Mouse (Mus musculus) intestine, embryonic 15.5 days (tissue): ENCODE results near the gene Pdia5. TPM values are rescaled to one million over a fixed set of nuclear protein-coding genes. Genes with fewer than 3 reads are reported as not detected.
A peak's percentile ranks its signal among the peaks of the same experiment; 100 is the strongest.

Experiments
- ATAC-seq: fragments of 200-750 bp; cut with Nextera tagmentation; 2 replicates; pipeline ENCODE4 v1.8.0; 2017; ENCODE audit warnings: moderate TSS enrichment, moderate library complexity
- H3K27ac ChIP-seq: fragments of 300-500 bp; sonication (generic); 2 replicates; pipeline ENCODE4 v1.5.1; 2015; ENCODE audit warnings: mild to moderate bottlenecking, inconsistent platforms
- H3K27me3 ChIP-seq: fragments of 300-500 bp; sonication (generic); replicated peaks from 2 replicates; pipeline ENCODE4 v1.6.1; 2015; ENCODE audit warnings: inconsistent platforms
- H3K36me3 ChIP-seq: fragments of 300-500 bp; sonication (generic); 2 replicates; pipeline ENCODE4 v1.6.1; 2015; ENCODE audit warnings: inconsistent platforms
- H3K4me1 ChIP-seq: fragments of 300-500 bp; sonication (generic); replicated peaks from 2 replicates; pipeline ENCODE4 v1.6.1; 2015; ENCODE audit warnings: inconsistent platforms
- H3K4me2 ChIP-seq: fragments of 300-500 bp; sonication (generic); replicated peaks from 2 replicates; pipeline ENCODE4 v1.6.1; 2015; ENCODE audit warnings: mild to moderate bottlenecking, inconsistent platforms
- H3K4me3 ChIP-seq: fragments of 300-500 bp; sonication (generic); replicated peaks from 2 replicates; pipeline ENCODE4 v1.5.1; 2015; ENCODE audit warnings: inconsistent platforms
- H3K9ac ChIP-seq: fragments of 300-500 bp; sonication (generic); 2 replicates; pipeline ENCODE4 v1.6.1; 2015; ENCODE audit warnings: inconsistent platforms
- H3K9me3 ChIP-seq: fragments of 300-500 bp; sonication (generic); 2 replicates; pipeline ENCODE4 v1.6.1; 2016; ENCODE audit warnings: inconsistent platforms
- whole genome bisulfite sequencing: fragments of 180-500 bp; shearing (Covaris S2); methylation state at CpG from one replicate; pipeline ENCODE4 v1.1.7; 2015; 5-methylcytosine and 5-hydroxymethylcytosine counted together
- polyA plus RNA-seq: library from polyadenylated mRNA; unstranded; fragments of >200 nt; fragmentation: Nextera tagmentation; extraction: Ambion mirVana; gene quantifications from 2 replicates; pipeline ENCODE4 v1.2.1, GENCODE M21; 2015

Pdia5 gene
- polyA plus RNA-seq, 1 experiment from 2014 or later: 50.1 TPM

- peaks cover 6% of the 10 kb centered on the region; the same call in 1 of the 2 replicates for H3K4me1 ChIP-seq
- H3K9me3 ChIP-seq: no peaks in the 10 kb centered on the region
- H3K27me3 ChIP-seq: no peaks in the 10 kb centered on the region
- ATAC-seq: peak; percentile 46
- peak overlapping the region; percentile 63; the same call in 1 of the 2 replicates for H3K27ac ChIP-seq
- WGBS: 1% methylated on average over 7 of the region's 7 CpGs
- peak overlapping the region; percentile 70 for H3K4me3 ChIP-seq
- peak overlapping the region; percentile 72 for H3K4me2 ChIP-seq
- peak overlapping the region; percentile 42; the same call in 1 of the 2 replicates for H3K9ac ChIP-seq
- no peaks in the 10 kb centered on the region for H3K36me3 ChIP-seq
These were observed 126.6 kb downstream of the Pdia5 start for GRCm38 (mm10) chr16:35364063-35364428.

GRCm38 (mm10) chr16:35363150-35364062 lies 127.3 kb downstream of the Pdia5 start, which contains the start of gene Sec22a:
Sec22a (minus strand) TSS chr16:35363918.
- Histone ChIP-seq H3K4me1 (peaks cover 6% of the 10 kb centered on the region; the same call in 1 of the 2 replicates), H3K27ac (peak within 1 kb of the TSS; percentile 85), H3K4me3 (peak within 1 kb of the TSS; percentile 70), H3K4me2 (peak within 1 kb of the TSS; percentile 72), H3K9ac (peak within 1 kb of the TSS; percentile 86), H3K9me3 (no peaks in the 10 kb centered on the region), H3K27me3 (no peaks in the 10 kb centered on the region), H3K36me3 (no peaks in the 10 kb centered on the region)
- WGBS: under 1% methylated on average over 67 of the region's 67 CpGs
- ATAC-seq: peak; percentile 100

GRCm38 (mm10) chr16:35362221-35362620 lies 128.5 kb downstream of the Pdia5 start:
- H3K4me1 ChIP-seq: peaks cover 6% of the 10 kb centered on the region; the same call in 1 of the 2 replicates
- 84% methylated on average over 2 of the region's 2 CpGs for WGBS
- no peaks in the 10 kb centered on the region for H3K36me3 ChIP-seq
- no peak overlapping the region for H3K27ac ChIP-seq
- peak overlapping the region; percentile 72 for H3K4me2 ChIP-seq
- H3K27me3 ChIP-seq: no peaks in the 10 kb centered on the region
- no peak overlapping the region for H3K4me3 ChIP-seq
- no peaks in the 10 kb centered on the region for H3K9me3 ChIP-seq
- H3K9ac ChIP-seq: no peak overlapping the region
- no peak for ATAC-seq

- Histone ChIP-seq H3K4me3 (no peak overlapping the region), H3K9ac (no peak overlapping the region), H3K4me2 (no peak overlapping the region), H3K27me3 (no peaks in the 10 kb centered on the region), H3K4me1 (peaks cover 6% of the 10 kb centered on the region; the same call in 1 of the 2 replicates), H3K27ac (no peak overlapping the region), H3K9me3 (no peaks in the 10 kb centered on the region), H3K36me3 (no peaks in the 10 kb centered on the region)
- whole genome bisulfite sequencing: 36% methylated on average over 6 of the region's 6 CpGs
- no peak for ATAC-seq
These were observed 130.1 kb downstream of the Pdia5 start for GRCm38 (mm10) chr16:35360593-35360992.

- Histone ChIP-seq H3K4me1 (no peaks in the 10 kb centered on the region), H3K27ac (no peak overlapping the region), H3K27me3 (no peaks in the 10 kb centered on the region), H3K4me3 (no peak overlapping the region), H3K9ac (no peak overlapping the region), H3K36me3 (0 out of 2 replicates have a peak, but pooled peaks cover 5% of the 10 kb centered on the region), H3K4me2 (no peak overlapping the region), H3K9me3 (no peaks in the 10 kb centered on the region)
- no peak for ATAC-seq
- WGBS: 92% methylated on average over 1 of the region's 1 CpGs
These were observed 133.2 kb downstream of the Pdia5 start for GRCm38 (mm10) chr16:35357449-35357848.

Other genes starting within 250 kb of the Pdia5 start
- gene Sec22a, start 127.0 kb downstream of the Pdia5 start, polyA plus RNA-seq: 53.3 and 54.3 TPM in 2 replicates
- gene Sema5b, start 50.3 kb upstream of the Pdia5 start, polyA plus RNA-seq: 5.8 and 7.7 TPM in 2 replicates